Mouse (Mus musculus) ES-Bruce4 (cell line): Measurements from ENCODE around the gene Ruvbl2.
"Not testable (repeated sequence)": the region's sequence is repeated elsewhere in the genome, so short reads cannot be mapped to it uniquely, and the experiment has no call there.

Experiments used
- CTCF ChIP-seq: IDR thresholded peaks from one replicate; pipeline ENCODE4 v1.8.1; 2011; ENCODE audit warnings: low read depth, low read length
- EP300 ChIP-seq: IDR thresholded peaks from 2 replicates; pipeline ENCODE4 v1.6.1; 2011; ENCODE audit warnings: low read depth, low read length; ENCODE audit not compliant: insufficient read depth
- POLR2A ChIP-seq: IDR thresholded peaks from one replicate; pipeline ENCODE4 v1.8.1; 2011; ENCODE audit warnings: low read length; ENCODE audit not compliant: insufficient read depth

DNA sequence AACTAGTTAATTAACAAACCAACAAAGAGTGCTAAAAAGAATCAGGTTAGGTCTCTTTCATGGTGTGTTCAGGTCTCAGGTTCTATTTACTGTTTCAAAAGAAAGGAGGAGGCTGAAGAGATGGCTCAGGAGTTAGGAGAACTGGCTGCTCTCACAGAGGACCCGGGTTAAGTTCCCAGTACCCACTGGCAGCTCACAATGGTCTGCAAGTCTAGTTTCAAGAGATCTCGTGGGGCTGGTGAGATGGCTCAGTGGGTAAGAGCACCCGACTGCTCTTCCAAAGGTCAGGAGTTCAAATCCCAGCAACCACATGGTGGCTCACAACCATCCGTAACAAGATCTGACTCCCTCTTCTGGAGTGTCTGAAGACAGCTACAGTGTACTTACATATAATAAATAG lies 42.4 kb upstream of the Ruvbl2 start:
- not testable (repeated sequence) for TF ChIP-seq CTCF, POLR2A, EP300
